ENCODE assay signal across 9 mouse cellular contexts in the genomic region with DNA sequence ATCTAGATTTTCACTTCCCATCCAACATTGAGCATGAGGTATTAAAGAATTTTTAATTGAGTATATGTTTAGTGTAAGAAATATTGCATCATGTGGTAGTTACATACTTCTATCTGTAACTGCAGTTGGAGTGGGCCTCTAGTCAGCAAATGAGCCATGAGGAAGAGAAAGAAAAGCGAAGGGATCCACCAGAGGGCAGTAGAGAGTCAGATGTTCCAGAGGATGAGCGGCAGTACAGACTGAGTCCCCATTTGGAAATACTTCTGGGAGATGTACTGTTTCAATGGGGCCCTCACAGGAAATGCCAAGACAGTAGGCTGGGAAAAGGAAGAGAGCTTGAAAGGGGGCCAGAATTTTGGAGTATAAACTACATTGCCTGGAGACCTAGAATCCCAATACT.
DNase-seq lines count a peak whose midpoint lies in the region; ATAC-seq and TF ChIP-seq lines count a peak whose summit lies in the region.
"Had no signal": no experiment of that assay in that cellular context is flagged by ENCODE, and none has a peak within 500 bp of the region (broad histone marks: within the 10 kb centered on the region; RNA-seq: fewer than 3 reads in every experiment).

No protein-coding gene starts in this region.

- no peaks in the 10 kb centered on the region for H3K27me3 ChIP-seq in thymus, adult 2 months (ENCODE audit: control insufficient read depth, insufficient read depth, low read length)
- no peaks in the 10 kb centered on the region for H3K27me3 ChIP-seq in cerebellum, adult 2 months (ENCODE audit: control insufficient read depth, insufficient read depth, low read length)
- H3K27me3 ChIP-seq in forebrain, postnatal 0 days (ENCODE audit: insufficient read depth, low read length): no peaks in the 10 kb centered on the region
- no peaks in the 10 kb centered on the region for H3K27me3 ChIP-seq in midbrain, embryonic 14.5 days (ENCODE audit: control insufficient read depth, insufficient read depth, low read length)
- H3K27me3 ChIP-seq: stomach, embryonic 15.5 days had no signal

- H3K36me3 ChIP-seq in thymus, adult 2 months (ENCODE audit: control insufficient read depth, insufficient read depth, low read length): no peaks in the 10 kb centered on the region
- no peaks in the 10 kb centered on the region for H3K36me3 ChIP-seq in forebrain, postnatal 0 days (ENCODE audit: insufficient read depth)
- no peaks in the 10 kb centered on the region for H3K36me3 ChIP-seq in midbrain, embryonic 14.5 days (ENCODE audit: control insufficient read depth, insufficient read depth, low read length)
- H3K36me3 ChIP-seq: stomach, embryonic 15.5 days had no signal

- no peaks in the 10 kb centered on the region for H3K9me3 ChIP-seq in forebrain, postnatal 0 days (ENCODE audit: low read length)
- H3K9me3 ChIP-seq in midbrain, embryonic 14.5 days (ENCODE audit: control insufficient read depth, low read length): no peaks in the 10 kb centered on the region
- H3K9me3 ChIP-seq: stomach, embryonic 15.5 days had no signal

- TF ChIP-seq CTCF in thymus, adult 2 months (IDR thresholded peaks at IDR 0.05; ENCODE audit: borderline replicate concordance, control insufficient read depth, extremely low read depth, insufficient read depth, low read length, poor library complexity): no peak
- peak; percentile 67 for TF ChIP-seq CTCF in cerebellum, adult 2 months (IDR thresholded peaks at IDR 0.05; ENCODE audit: borderline replicate concordance, insufficient read depth, low read depth, low read length)
- peak; percentile 78 for TF ChIP-seq CTCF in forebrain, postnatal 0 days (IDR thresholded peaks at IDR 0.05; ENCODE audit: low read depth)

- no peak overlapping the region for H3K4me3 ChIP-seq in thymus, adult 2 months (ENCODE audit: control insufficient read depth, insufficient read depth, low read length)
- H3K4me3 ChIP-seq in cerebellum, adult 2 months (replicated peaks; ENCODE audit: insufficient read depth, low read depth, low read length): no peak overlapping the region
- H3K4me3 ChIP-seq in forebrain, postnatal 0 days (ENCODE audit: low read depth, low read length): no peak overlapping the region
- no peak overlapping the region for H3K4me3 ChIP-seq in midbrain, embryonic 14.5 days (replicated peaks; ENCODE audit: low read depth, low read length)
- H3K4me3 ChIP-seq: stomach, embryonic 15.5 days had no signal

- TF ChIP-seq POLR2A in thymus, adult 2 months (IDR thresholded peaks at IDR 0.05; ENCODE audit: control insufficient read depth, extremely low read depth, insufficient read depth, low read length, poor library complexity): no peak
- no peak for TF ChIP-seq POLR2A in cerebellum, adult 2 months (IDR thresholded peaks at IDR 0.05; ENCODE audit: borderline replicate concordance, insufficient read depth, low read length)

- no peak overlapping the region for H3K9ac ChIP-seq in forebrain, postnatal 0 days
- H3K9ac ChIP-seq in midbrain, embryonic 14.5 days (replicated peaks; ENCODE audit: low read length): no peak overlapping the region
- H3K9ac ChIP-seq: stomach, embryonic 15.5 days had no signal

- DNase-seq in thymus, adult 2 months: peak; percentile 51
- no peak for DNase-seq in thymus, adult 18-20 months
- DNase-seq in cerebellum, adult 2 months: peak; percentile 56 to 61
- DNase-seq in forebrain, postnatal 0 days: peak; percentile 84
- peak; percentile 69 for DNase-seq in induced T-regulatory cell, adult 2 months (ENCODE audit: low read depth)
- DNase-seq in left cerebral cortex, postnatal 10 days (ENCODE audit: extremely low spot score in 1 of 2, low spot score in 2 of 2): peak; percentile 34 to 61
- peak; percentile 88 for DNase-seq in midbrain, embryonic 14.5 days
- peak; percentile 14 to 37 for DNase-seq in spleen, postnatal 36 days (ENCODE audit: low spot score in 2 of 2)

- H3K4me1 ChIP-seq in thymus, adult 2 months (replicated peaks; ENCODE audit: control insufficient read depth, insufficient read depth, low read length): no peaks in the 10 kb centered on the region
- H3K4me1 ChIP-seq in cerebellum, adult 2 months (ENCODE audit: control insufficient read depth, insufficient read depth, low read length): no peaks in the 10 kb centered on the region
- H3K4me1 ChIP-seq in forebrain, postnatal 0 days (ENCODE audit: insufficient read depth): no peaks in the 10 kb centered on the region
- H3K4me1 ChIP-seq in midbrain, embryonic 14.5 days (ENCODE audit: control insufficient read depth, insufficient read depth, low read length): no peaks in the 10 kb centered on the region
- H3K4me1 ChIP-seq: stomach, embryonic 15.5 days had no signal

- H3K4me2 ChIP-seq in forebrain, postnatal 0 days (ENCODE audit: low read depth): no peak overlapping the region
- H3K4me2 ChIP-seq in midbrain, embryonic 14.5 days (ENCODE audit: low read length): no peak overlapping the region
- H3K4me2 ChIP-seq: stomach, embryonic 15.5 days had no signal

- intact Hi-C loops in left cerebral cortex, postnatal 10 days (cut with DNase I): no loop called here

- peak; percentile 78; the same call in 1 of the 2 replicates for ATAC-seq in forebrain, postnatal 0 days
- ATAC-seq in midbrain, embryonic 14.5 days (ENCODE audit: low FRiP score, low TSS enrichment): peak; percentile 74; the same call in 1 of the 2 replicates

- WGBS in thymus, adult 2 months: 17% methylated on average over 2 of the region's 2 CpGs
- WGBS in cerebellum, adult 2 months: 8% methylated on average over 2 of the region's 2 CpGs
- WGBS in forebrain, postnatal 0 days: 4% methylated on average over 2 of the region's 2 CpGs
- 7% methylated on average over 2 of the region's 2 CpGs for WGBS in midbrain, embryonic 14.5 days

- H3K27ac ChIP-seq in thymus, adult 2 months (ENCODE audit: control insufficient read depth, insufficient read depth, low read length): no peak overlapping the region
- no peak overlapping the region for H3K27ac ChIP-seq in cerebellum, adult 2 months (ENCODE audit: insufficient read depth, low read length)
- H3K27ac ChIP-seq in forebrain, postnatal 0 days (ENCODE audit: low read depth, low read length): no peak overlapping the region
- no peak overlapping the region for H3K27ac ChIP-seq in midbrain, embryonic 14.5 days (replicated peaks; ENCODE audit: low read depth, low read length)
- H3K27ac ChIP-seq: stomach, embryonic 15.5 days had no signal

Comparison
In these comparisons a context has a peak if more than half of its experiments do, and no peak if none do; other contexts are left out.
1. DNase-seq: peak in thymus, adult 2 months (single experiment), cerebellum, adult 2 months (2 of 2), forebrain, postnatal 0 days (single experiment), induced T-regulatory cell, adult 2 months (single experiment), left cerebral cortex, postnatal 10 days (2 of 2), midbrain, embryonic 14.5 days (single experiment) and spleen, postnatal 36 days (2 of 2); none in thymus, adult 18-20 months (0 of 2).